Mouse (Mus musculus) hindbrain, embryonic 13.5 days (tissue): ENCODE measurements around the gene Cep57l1. TPM values are rescaled to one million over a fixed set of nuclear protein-coding genes. Genes with fewer than 3 reads are reported as not detected.

Source experiments
- ATAC-seq: fragments of 200-750 bp; cut with Nextera tagmentation; 2 replicates; pipeline ENCODE4 v1.8.0; 2017; ENCODE audit warnings: moderate TSS enrichment; ENCODE audit not compliant: low FRiP score
- H3K27ac ChIP-seq: fragments of 300-500 bp; sonication (generic); 2 replicates; pipeline ENCODE4 v1.5.1; 2015; ENCODE audit warnings: inconsistent platforms, mild to moderate bottlenecking, moderate library complexity
- H3K27me3 ChIP-seq: fragments of 300-500 bp; sonication (generic); 2 replicates; pipeline ENCODE4 v1.6.1; 2015; ENCODE audit warnings: mild to moderate bottlenecking, inconsistent platforms
- H3K36me3 ChIP-seq: fragments of 300-500 bp; sonication (generic); 2 replicates; pipeline ENCODE4 v1.6.1; 2015; ENCODE audit warnings: mild to moderate bottlenecking, inconsistent platforms
- H3K4me1 ChIP-seq: fragments of 300-500 bp; sonication (generic); replicated peaks from 2 replicates; pipeline ENCODE4 v1.6.1; 2015; ENCODE audit warnings: inconsistent platforms
- H3K4me2 ChIP-seq: fragments of 300-500 bp; sonication (generic); 2 replicates; pipeline ENCODE4 v1.6.1; 2015; ENCODE audit warnings: inconsistent platforms, mild to moderate bottlenecking, moderate library complexity
- H3K4me3 ChIP-seq: fragments of 300-500 bp; sonication (generic); 2 replicates; pipeline ENCODE4 v1.5.1; 2015; ENCODE audit warnings: mild to moderate bottlenecking, inconsistent platforms
- H3K9ac ChIP-seq: fragments of 300-500 bp; sonication (generic); 2 replicates; pipeline ENCODE4 v1.6.1; 2015; ENCODE audit warnings: mild to moderate bottlenecking, inconsistent platforms
- H3K9me3 ChIP-seq: fragments of 300-500 bp; sonication (generic); 2 replicates; pipeline ENCODE4 v1.6.1; 2016; ENCODE audit warnings: inconsistent platforms
- WGBS: fragments of 180-500 bp; shearing (Covaris S2); methylation state at CpG from one replicate; pipeline ENCODE4 v1.1.7; 2015; 5-methylcytosine and 5-hydroxymethylcytosine counted together
- polyA plus RNA-seq: library from polyadenylated mRNA; unstranded; fragments of >200 nt; fragmentation: Nextera tagmentation; extraction: Ambion mirVana; gene quantifications from 2 replicates; pipeline ENCODE4 v1.2.1, GENCODE M21; 2015

The Cep57l1 gene
- polyA plus RNA-seq, 1 experiment from 2014 or later = 14.4 TPM

GRCm38 (mm10) chr10:41719587-41719986, 90.1 kb downstream of the Cep57l1 start:
- WGBS = 49% methylated on average over 9 of the region's 9 CpGs
- H3K4me2 ChIP-seq = no peak overlapping the region
- no peak overlapping the region for H3K27ac ChIP-seq
- H3K27me3 ChIP-seq = no peaks in the 10 kb centered on the region
- H3K36me3 ChIP-seq = peaks cover 3% of the 10 kb centered on the region; the same call in 1 of the 2 replicates
- no peak overlapping the region for H3K9ac ChIP-seq
- H3K4me3 ChIP-seq = no peak overlapping the region
- H3K4me1 ChIP-seq = peaks cover 20% of the 10 kb centered on the region
- no peak for ATAC-seq
- H3K9me3 ChIP-seq = no peaks in the 10 kb centered on the region

- H3K4me1 ChIP-seq = peaks cover 20% of the 10 kb centered on the region
- peak within 1 kb of the TSS; percentile 36 for H3K4me2 ChIP-seq
- no peaks in the 10 kb centered on the region for H3K9me3 ChIP-seq
- H3K9ac ChIP-seq = no peak within 1 kb of the TSS; the same call in 1 of the 2 replicates
- H3K36me3 ChIP-seq = no peaks in the 10 kb centered on the region
- WGBS = 32% methylated on average over 15 of the region's 15 CpGs
- H3K27me3 ChIP-seq = no peaks in the 10 kb centered on the region
- H3K27ac ChIP-seq = peak within 1 kb of the TSS; percentile 69
- no peak within 1 kb of the TSS for H3K4me3 ChIP-seq
- peak; percentile 73 for ATAC-seq
These were observed 93.4 kb downstream of the Cep57l1 start, which contains the start of gene Ccdc162 for GRCm38 (mm10) chr10:41716029-41716897. Ccdc162 (minus strand) TSS chr10:41716634.

GRCm38 (mm10) chr10:41715557-41715956, 94.1 kb downstream of the Cep57l1 start:
- no peaks in the 10 kb centered on the region for H3K36me3 ChIP-seq
- peak overlapping the region; percentile 36 for H3K4me2 ChIP-seq
- no peaks in the 10 kb centered on the region for H3K9me3 ChIP-seq
- no peaks in the 10 kb centered on the region for H3K27me3 ChIP-seq
- peaks cover 20% of the 10 kb centered on the region for H3K4me1 ChIP-seq
- no peak overlapping the region for H3K9ac ChIP-seq
- no peak overlapping the region for H3K4me3 ChIP-seq
- ATAC-seq = 0 out of 2 replicates have a peak, but pooled peaks have one; percentile 41
- peak overlapping the region; percentile 69 for H3K27ac ChIP-seq
- 59% methylated on average over 14 of the region's 14 CpGs for WGBS

GRCm38 (mm10) chr10:41711467-41711866, 98.2 kb downstream of the Cep57l1 start:
- no peaks in the 10 kb centered on the region for H3K36me3 ChIP-seq
- H3K9me3 ChIP-seq = no peaks in the 10 kb centered on the region
- no peak overlapping the region for H3K4me3 ChIP-seq
- WGBS = 38% methylated on average over 7 of the region's 7 CpGs
- H3K4me2 ChIP-seq = no peak overlapping the region
- no peak overlapping the region for H3K9ac ChIP-seq
- H3K4me1 ChIP-seq = peaks cover 14% of the 10 kb centered on the region; the same call in 1 of the 2 replicates
- H3K27me3 ChIP-seq = no peaks in the 10 kb centered on the region
- no peak overlapping the region for H3K27ac ChIP-seq
- no peak for ATAC-seq

DNA sequence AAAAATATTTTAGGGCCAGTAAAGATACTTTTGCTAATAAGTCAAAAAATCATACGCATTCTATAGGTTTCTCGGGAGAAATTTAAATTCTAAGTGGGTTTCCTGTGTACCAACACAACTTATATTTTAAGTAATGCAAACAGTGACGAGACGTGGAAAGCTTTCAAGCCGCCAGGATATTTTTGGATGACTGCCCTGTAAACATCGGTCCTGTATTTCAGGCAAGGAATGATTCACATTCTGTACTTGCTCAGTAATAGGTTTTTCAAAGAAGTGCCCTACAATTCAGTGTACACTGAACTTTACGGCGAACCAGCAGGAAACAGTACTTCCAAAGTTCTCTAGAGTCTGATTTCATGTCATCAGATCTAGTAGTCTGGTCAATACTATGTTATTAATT, 98.9 kb downstream of the Cep57l1 start:
- Histone ChIP-seq H3K9me3 (no peaks in the 10 kb centered on the region), H3K27me3 (no peaks in the 10 kb centered on the region), H3K4me3 (no peak overlapping the region), H3K36me3 (no peaks in the 10 kb centered on the region), H3K27ac (no peak overlapping the region), H3K9ac (no peak overlapping the region), H3K4me2 (no peak overlapping the region), H3K4me1 (peaks cover 7% of the 10 kb centered on the region; the same call in 1 of the 2 replicates)
- 92% methylated on average over 8 of the region's 8 CpGs for WGBS
- ATAC-seq = no peak

- no peaks in the 10 kb centered on the region for H3K27me3 ChIP-seq
- no peak overlapping the region for H3K4me3 ChIP-seq
- no peak overlapping the region for H3K27ac ChIP-seq
- WGBS = 85% methylated on average over 8 of the region's 8 CpGs
- H3K4me1 ChIP-seq = no peaks in the 10 kb centered on the region
- no peaks in the 10 kb centered on the region for H3K36me3 ChIP-seq
- ATAC-seq = no peak
- H3K4me2 ChIP-seq = no peak overlapping the region
- H3K9ac ChIP-seq = no peak overlapping the region
- H3K9me3 ChIP-seq = no peaks in the 10 kb centered on the region
These were observed 100.3 kb downstream of the Cep57l1 start for GRCm38 (mm10) chr10:41709341-41709740.

- H3K9ac ChIP-seq = no peak overlapping the region
- no peak overlapping the region for H3K4me3 ChIP-seq
- no peak for ATAC-seq
- no peaks in the 10 kb centered on the region for H3K36me3 ChIP-seq
- H3K27ac ChIP-seq = no peak overlapping the region
- 89% methylated on average over 5 of the region's 5 CpGs for WGBS
- H3K4me2 ChIP-seq = no peak overlapping the region
- no peaks in the 10 kb centered on the region for H3K9me3 ChIP-seq
- no peaks in the 10 kb centered on the region for H3K4me1 ChIP-seq
- H3K27me3 ChIP-seq = no peaks in the 10 kb centered on the region
These were observed 110.0 kb downstream of the Cep57l1 start for GRCm38 (mm10) chr10:41699669-41700068.

DNA sequence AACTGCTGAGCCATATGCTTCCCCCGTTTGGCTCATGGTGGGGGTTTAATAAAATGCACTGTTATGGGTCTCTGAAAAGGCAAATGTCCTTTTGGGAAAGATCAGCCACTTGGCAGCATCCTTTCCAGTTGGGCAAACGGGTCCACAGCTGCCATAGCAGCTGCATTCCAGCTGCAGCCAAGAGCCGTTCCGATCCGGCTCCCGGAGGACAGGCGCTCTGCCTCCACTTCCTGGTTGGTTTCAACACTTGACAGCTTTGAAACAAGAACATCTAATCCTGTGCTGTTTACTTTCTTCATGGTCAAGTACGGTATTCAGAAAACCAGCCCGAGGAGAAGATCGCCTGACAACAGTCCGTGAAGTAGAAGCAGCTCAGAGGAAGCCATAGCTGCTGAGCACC, 112.6 kb downstream of the Cep57l1 start:
- H3K4me1 ChIP-seq = no peaks in the 10 kb centered on the region
- H3K36me3 ChIP-seq = no peaks in the 10 kb centered on the region
- WGBS = 81% methylated on average over 11 of the region's 11 CpGs
- no peak overlapping the region for H3K27ac ChIP-seq
- no peaks in the 10 kb centered on the region for H3K9me3 ChIP-seq
- no peak overlapping the region for H3K9ac ChIP-seq
- ATAC-seq = no peak
- H3K4me2 ChIP-seq = no peak overlapping the region
- no peak overlapping the region for H3K4me3 ChIP-seq
- 0 out of 2 replicates have a peak, but pooled peaks cover 6% of the 10 kb centered on the region for H3K27me3 ChIP-seq

- peaks cover 10% of the 10 kb centered on the region; the same call in 1 of the 2 replicates for H3K27me3 ChIP-seq
- no peak overlapping the region for H3K4me2 ChIP-seq
- H3K9ac ChIP-seq = no peak overlapping the region
- H3K4me3 ChIP-seq = no peak overlapping the region
- H3K4me1 ChIP-seq = peaks cover 6% of the 10 kb centered on the region; the same call in 1 of the 2 replicates
- no peaks in the 10 kb centered on the region for H3K36me3 ChIP-seq
- no peak for ATAC-seq
- H3K27ac ChIP-seq = no peak overlapping the region
- H3K9me3 ChIP-seq = no peaks in the 10 kb centered on the region
- 62% methylated on average over 4 of the region's 4 CpGs for WGBS
These were observed 118.7 kb downstream of the Cep57l1 start for GRCm38 (mm10) chr10:41690978-41691377.

DNA sequence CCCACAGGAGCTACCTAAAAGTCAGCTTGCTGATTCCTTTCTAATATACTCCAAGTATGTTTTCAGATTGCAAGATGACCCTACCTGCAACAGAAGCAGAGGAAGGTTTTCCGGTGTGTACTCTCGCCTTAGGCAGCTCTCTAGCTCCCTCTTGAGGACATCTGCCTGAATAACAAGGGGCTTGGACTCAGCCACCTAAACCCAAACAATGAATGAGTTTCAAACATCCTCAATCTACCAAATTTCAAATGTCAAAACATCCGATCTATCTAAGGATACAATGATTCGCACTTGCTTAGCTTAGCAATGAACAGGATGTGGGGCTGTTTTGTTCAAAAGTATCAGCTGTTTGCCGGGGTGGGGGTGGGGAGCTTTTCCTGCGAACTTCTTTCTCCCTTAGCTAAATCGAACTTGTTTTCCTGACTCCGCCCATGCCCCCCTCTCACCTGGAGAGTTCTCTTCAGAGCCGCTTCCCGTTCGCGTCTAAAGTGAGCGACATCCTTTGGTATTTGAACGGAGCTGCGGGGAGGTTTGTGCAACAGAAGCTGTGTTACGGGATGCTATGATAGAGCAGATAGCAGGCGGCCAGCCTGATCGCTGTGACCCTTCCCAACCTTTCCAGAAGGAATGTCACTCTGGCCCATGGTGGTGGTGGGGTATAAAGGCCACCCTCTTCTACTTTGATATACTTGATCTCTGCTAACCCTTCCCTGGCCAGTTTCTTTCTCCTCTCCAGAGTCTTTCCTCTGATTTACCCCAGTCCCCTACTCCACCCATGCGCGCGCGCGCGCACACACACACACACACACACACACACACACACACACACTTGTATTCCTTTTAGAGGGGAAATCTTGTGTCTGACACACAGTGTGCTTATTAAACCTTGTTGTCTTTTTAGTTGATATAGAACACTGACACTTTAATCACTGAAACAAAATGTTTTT, 119.5 kb downstream of the Cep57l1 start:
- Histone ChIP-seq H3K9me3 (no peaks in the 10 kb centered on the region), H3K4me1 (peaks cover 6% of the 10 kb centered on the region; the same call in 1 of the 2 replicates), H3K4me3 (peak overlapping the region; percentile 44), H3K9ac (peak overlapping the region; percentile 69), H3K36me3 (no peaks in the 10 kb centered on the region), H3K27me3 (peaks cover 14% of the 10 kb centered on the region), H3K4me2 (peak overlapping the region; percentile 74), H3K27ac (no peak overlapping the region)
- 20% methylated on average over 24 of the region's 24 CpGs for WGBS
- ATAC-seq = peak; percentile 59

DNA sequence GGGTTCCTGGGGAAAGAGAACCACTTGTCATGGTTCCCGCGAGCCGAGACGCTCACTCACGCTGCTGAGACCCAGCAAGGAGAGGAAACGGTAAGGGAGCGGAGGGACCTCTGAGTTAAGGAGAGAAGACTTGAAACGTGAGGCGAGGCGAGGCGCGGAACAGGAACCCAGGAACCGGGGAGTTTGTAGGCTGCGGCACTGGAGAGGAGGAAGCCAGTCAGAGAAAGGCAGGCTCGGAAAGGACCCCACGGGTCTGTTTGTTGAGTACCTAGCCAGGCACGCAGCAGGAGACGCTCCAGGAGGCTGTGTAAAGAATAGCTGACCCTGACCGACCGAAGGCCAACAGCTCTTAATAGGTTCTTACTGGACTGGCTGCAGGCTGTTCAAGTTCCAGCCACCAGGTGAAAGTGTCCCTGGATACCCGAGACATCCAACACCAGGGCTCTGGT, 125.1 kb downstream of the Cep57l1 start:
- no peak overlapping the region for H3K4me3 ChIP-seq
- H3K4me1 ChIP-seq = 0 out of 2 replicates have a peak, but pooled peaks cover 5% of the 10 kb centered on the region
- peak overlapping the region; percentile 30; the same call in 1 of the 2 replicates for H3K4me2 ChIP-seq
- no peak overlapping the region for H3K27ac ChIP-seq
- WGBS = 5% methylated on average over 21 of the region's 21 CpGs
- H3K27me3 ChIP-seq = peaks cover 19% of the 10 kb centered on the region
- no peak for ATAC-seq
- no peaks in the 10 kb centered on the region for H3K9me3 ChIP-seq
- H3K36me3 ChIP-seq = no peaks in the 10 kb centered on the region
- 0 out of 2 replicates have a peak overlapping the region, but pooled peaks have one; percentile 26 for H3K9ac ChIP-seq
